Mouse (Mus musculus) stomach, postnatal 0 days (tissue): ENCODE results near the gene Spata4. TPM values are rescaled to one million over a fixed set of nuclear protein-coding genes. Genes with fewer than 3 reads are reported as not detected.

Experiments
- ATAC-seq: fragments of 200-750 bp; cut with Nextera tagmentation; 2 replicates; pipeline ENCODE4 v1.8.0; 2017; ENCODE audit not compliant: low FRiP score, low TSS enrichment
- DNase-seq: peaks from one replicate; pipeline ENCODE4 v3.0.0-alpha.2; 2016; ENCODE audit warnings: low spot score
- H3K27ac ChIP-seq: fragments of 300-500 bp; sonication (generic); replicated peaks from 2 replicates; pipeline ENCODE4 v1.5.1; 2014; ENCODE audit warnings: mild to moderate bottlenecking, control low read depth
- H3K27me3 ChIP-seq: fragments of 300-500 bp; sonication (generic); 2 replicates; pipeline ENCODE4 v1.6.1; 2014; ENCODE audit warnings: low read length; ENCODE audit not compliant: control insufficient read depth, insufficient read depth
- H3K36me3 ChIP-seq: fragments of 300-500 bp; sonication (generic); 2 replicates; pipeline ENCODE4 v1.6.1; 2014; ENCODE audit warnings: low read length, mixed read lengths; ENCODE audit not compliant: control insufficient read depth, insufficient read depth
- H3K4me1 ChIP-seq: fragments of 300-500 bp; sonication (generic); replicated peaks from 2 replicates; pipeline ENCODE4 v1.6.1; 2014; ENCODE audit warnings: antibody characterized with exemption; ENCODE audit not compliant: control insufficient read depth, insufficient read depth
- H3K4me2 ChIP-seq: fragments of 300-500 bp; sonication (generic); replicated peaks from 2 replicates; pipeline ENCODE4 v1.6.1; 2014; ENCODE audit warnings: low read depth, mild to moderate bottlenecking, control low read depth, moderate library complexity
- H3K4me3 ChIP-seq: fragments of 300-500 bp; sonication (generic); 2 replicates; pipeline ENCODE4 v1.5.1; 2014; ENCODE audit warnings: low read depth, low read length, control low read depth
- H3K9ac ChIP-seq: fragments of 300-500 bp; sonication (generic); 2 replicates; pipeline ENCODE4 v1.6.1; 2014; ENCODE audit warnings: mild to moderate bottlenecking, low read length, control low read depth, mixed read lengths
- H3K9me3 ChIP-seq: fragments of 300-500 bp; sonication (generic); 2 replicates; pipeline ENCODE4 v1.6.1; 2016; ENCODE audit warnings: low read length; ENCODE audit not compliant: control insufficient read depth
- CTCF ChIP-seq: IDR thresholded peaks from 2 replicates; pipeline ENCODE4 v1.5.1; 2016; ENCODE audit warnings: antibody characterized with exemption, low read depth, mild to moderate bottlenecking, moderate library complexity
- EP300 ChIP-seq: optimal IDR thresholded peaks from 2 replicates; pipeline ENCODE3; 2016; ENCODE audit warnings: antibody characterized with exemption
- WGBS: fragments of 180-500 bp; shearing (Covaris S2); extraction: QIAGEN DNeasy Blood & Tissue Kit; methylation state at CpG from one replicate; pipeline ENCODE4 v1.1.7; 2014; 5-methylcytosine and 5-hydroxymethylcytosine counted together
- polyA plus RNA-seq: library from polyadenylated mRNA; unstranded; fragments of >200 nt; fragmentation: Nextera tagmentation; extraction: Ambion mirVana; gene quantifications from 2 replicates; pipeline ENCODE4 v1.2.1, GENCODE M21; 2015

Spata4 gene
- polyA plus RNA-seq, result not detected in 2 replicates

- DNase-seq (peak; percentile 32), ATAC-seq (peak; percentile 32; the same call in 1 of the 2 replicates)
- peak within 1 kb of the TSS; percentile 53 for H3K4me2 ChIP-seq
- no peak within 1 kb of the TSS for H3K27ac ChIP-seq
- H3K9me3 ChIP-seq, result no peaks in the 10 kb centered on the region
- 12% methylated on average over 21 of the region's 21 CpGs for WGBS
- no peaks in the 10 kb centered on the region for H3K36me3 ChIP-seq
- TF ChIP-seq EP300 (no peak), CTCF (no peak)
- peak within 1 kb of the TSS; percentile 38; the same call in 1 of the 2 replicates for H3K9ac ChIP-seq
- no peaks in the 10 kb centered on the region for H3K27me3 ChIP-seq
- H3K4me3 ChIP-seq, result peak within 1 kb of the TSS; percentile 23; the same call in 1 of the 2 replicates
- H3K4me1 ChIP-seq, result no peaks in the 10 kb centered on the region
These were observed at the start of gene Spata4 for GRCm38 (mm10) chr8:54600671-54601251. Spata4 (plus strand) TSS chr8:54600781.

GRCm38 (mm10) chr8:54554921-54555320 is 45.7 kb upstream of the Spata4 start:
- no peak for DNase-seq
- TF ChIP-seq EP300, result no peak
- TF ChIP-seq CTCF, result no peak
- Histone ChIP-seq H3K27me3 (no peaks in the 10 kb centered on the region), H3K4me3 (no peak overlapping the region), H3K27ac (no peak overlapping the region), H3K9ac (no peak overlapping the region), H3K36me3 (no peaks in the 10 kb centered on the region), H3K9me3 (no peaks in the 10 kb centered on the region), H3K4me2 (no peak overlapping the region), H3K4me1 (no peaks in the 10 kb centered on the region)
- ATAC-seq, result no peak
- 82% methylated on average over 2 of the region's 2 CpGs for WGBS

GRCm38 (mm10) chr8:54562137-54562536 is 38.4 kb upstream of the Spata4 start:
- no peak for ATAC-seq
- 63% methylated on average over 4 of the region's 4 CpGs for WGBS
- DNase-seq, result no peak

GRCm38 (mm10) chr8:54565181-54565580 is 35.4 kb upstream of the Spata4 start:
- H3K9ac ChIP-seq, result no peak overlapping the region
- DNase-seq (no peak), ATAC-seq (no peak)
- no peaks in the 10 kb centered on the region for H3K36me3 ChIP-seq
- WGBS, result 76% methylated on average over 1 of the region's 1 CpGs
- no peak overlapping the region for H3K27ac ChIP-seq
- no peak overlapping the region for H3K4me3 ChIP-seq
- no peaks in the 10 kb centered on the region for H3K4me1 ChIP-seq
- H3K9me3 ChIP-seq, result no peaks in the 10 kb centered on the region
- H3K4me2 ChIP-seq, result no peak overlapping the region
- TF ChIP-seq EP300, result no peak
- TF ChIP-seq CTCF, result no peak
- no peaks in the 10 kb centered on the region for H3K27me3 ChIP-seq

More at GRCm38 (mm10) chr8:54562137-54562536, 38.4 kb upstream of the Spata4 start:
- Histone ChIP-seq H3K4me2 (no peak overlapping the region), H3K36me3 (no peaks in the 10 kb centered on the region), H3K9ac (no peak overlapping the region), H3K27ac (no peak overlapping the region), H3K9me3 (no peaks in the 10 kb centered on the region), H3K4me3 (no peak overlapping the region), H3K4me1 (no peaks in the 10 kb centered on the region), H3K27me3 (no peaks in the 10 kb centered on the region)
- TF ChIP-seq EP300 (no peak), CTCF (no peak)

GRCm38 (mm10) chr8:54565603-54566260 is 34.8 kb upstream of the Spata4 start:
- ATAC-seq (no peak), DNase-seq (no peak)
- WGBS, result 87% methylated on average over 7 of the region's 7 CpGs
- H3K36me3 ChIP-seq, result no peaks in the 10 kb centered on the region
- no peaks in the 10 kb centered on the region for H3K4me1 ChIP-seq
- no peak overlapping the region for H3K9ac ChIP-seq
- no peaks in the 10 kb centered on the region for H3K9me3 ChIP-seq
- no peak overlapping the region for H3K4me2 ChIP-seq
- TF ChIP-seq EP300 (no peak), CTCF (no peak)
- no peaks in the 10 kb centered on the region for H3K27me3 ChIP-seq
- H3K4me3 ChIP-seq, result no peak overlapping the region
- H3K27ac ChIP-seq, result no peak overlapping the region

- Histone ChIP-seq H3K4me2 (no peak overlapping the region), H3K27ac (no peak overlapping the region), H3K4me1 (no peaks in the 10 kb centered on the region), H3K36me3 (no peaks in the 10 kb centered on the region), H3K27me3 (no peaks in the 10 kb centered on the region), H3K9ac (no peak overlapping the region), H3K4me3 (no peak overlapping the region), H3K9me3 (no peaks in the 10 kb centered on the region)
- no peak for TF ChIP-seq EP300
- no peak for TF ChIP-seq CTCF
- no peak for ATAC-seq
- 42% methylated on average over 2 of the region's 2 CpGs for WGBS
- DNase-seq, result no peak
These were observed 33.4 kb upstream of the Spata4 start for GRCm38 (mm10) chr8:54567168-54567567.
